Mouse (Mus musculus) left cerebral cortex, postnatal 14 days (tissue): Measurements from ENCODE around the gene Frrs1l. TPM values are rescaled to one million over a fixed set of nuclear protein-coding genes. Genes with fewer than 3 reads are reported as not detected.

ENCODE experiments used
- DNase-seq, 2 experiments: peaks; one replicate each; pipeline ENCODE4 v3.0.0; 2021 to 2022; ENCODE audit warnings: low spot score in 2 of 2, mixed read lengths in 1 of 2
- intact Hi-C: fragments of 180-260 bp; cut with DNase I; formaldehyde crosslinking; loops from one replicate; pipeline ENCODE4 v1.15.1; 2025
- total RNA-seq, 2 experiments: library from RNA; stranded (reverse); gene quantifications; 2 replicates each; pipeline ENCODE4 v1.2.3; 2021

Gene Frrs1l
- total RNA-seq, 2 experiments from 2014 or later: 153 to 170 TPM

DNA sequence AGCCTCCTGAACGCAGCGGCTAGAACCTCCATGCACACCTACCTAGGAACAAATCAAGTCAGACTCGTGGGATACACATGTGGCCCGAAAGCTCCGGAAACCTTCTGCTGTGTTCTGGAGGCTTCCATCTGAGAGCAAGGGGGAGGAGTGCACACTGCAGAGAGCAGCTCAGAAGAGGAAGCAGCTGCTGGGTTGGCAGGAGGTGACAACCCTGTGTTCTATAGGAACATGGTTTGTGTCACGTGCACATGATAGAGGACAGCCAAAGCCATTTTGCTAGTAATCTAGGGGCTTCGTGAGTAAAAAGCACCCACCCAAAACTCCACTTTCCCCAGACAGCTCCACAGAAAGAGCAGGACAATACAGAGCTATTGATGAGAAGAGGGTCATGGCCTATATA is 3.1 kb upstream of the Frrs1l start:
- DNase-seq: no peak
- intact Hi-C loops: no loop called here

DNA sequence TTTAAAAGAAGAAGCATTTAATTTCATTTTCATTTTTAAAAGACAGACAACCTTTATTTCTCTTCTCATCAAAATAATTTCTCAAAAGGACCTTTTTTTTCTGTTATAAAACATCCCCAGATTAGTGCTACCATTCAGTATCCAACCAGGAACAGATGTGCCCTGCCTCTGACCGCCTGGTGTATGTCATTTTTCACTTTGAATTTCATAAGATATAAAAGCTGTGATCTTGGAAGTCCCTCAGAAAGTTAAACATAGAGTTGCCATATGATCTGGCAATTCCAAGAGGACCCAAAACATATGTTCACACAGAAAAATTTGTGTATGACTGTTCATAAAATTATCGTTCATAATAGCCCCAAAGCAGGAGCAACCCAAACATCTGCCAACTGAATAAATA is 1.8 kb upstream of the Frrs1l start:
- DNase-seq: no peak
- intact Hi-C loops: no loop called here

DNA sequence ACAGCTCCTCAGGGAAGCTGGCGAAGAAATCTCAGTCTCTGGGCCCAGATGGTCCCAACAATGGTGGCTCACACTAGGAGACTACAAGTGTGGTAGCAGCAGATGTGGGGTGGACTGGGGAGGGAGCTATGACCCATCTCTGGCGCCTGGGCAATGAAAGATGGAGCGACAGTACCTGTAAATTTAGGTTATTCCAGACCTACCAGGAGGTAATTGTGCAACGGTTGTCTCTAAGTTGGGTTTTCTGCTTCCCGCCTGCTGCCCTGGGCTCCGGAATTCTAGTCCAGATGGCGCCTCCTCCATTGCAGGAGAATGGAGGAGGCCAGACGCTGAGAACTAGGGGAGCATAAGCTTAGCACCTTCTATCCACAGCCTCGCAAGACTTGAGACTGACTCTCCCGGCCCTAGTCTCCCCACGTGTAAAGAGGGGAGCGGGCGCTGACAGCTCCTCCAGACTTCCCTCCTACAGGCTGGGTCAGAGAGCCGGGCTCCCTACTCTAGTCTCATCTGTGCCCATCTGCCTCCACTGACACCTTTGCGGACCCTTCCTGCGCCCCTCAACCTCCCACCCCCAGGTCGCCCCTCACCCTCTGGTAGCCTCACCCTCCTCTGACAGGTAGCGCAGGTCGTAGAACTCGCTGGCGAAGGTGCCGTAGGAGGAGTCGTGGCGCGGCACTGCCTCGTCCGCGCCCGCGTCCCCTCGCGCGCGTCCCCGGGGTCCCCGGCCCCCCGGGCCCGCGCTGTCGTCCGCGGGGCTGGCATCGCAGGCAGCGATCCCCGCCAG is 568 bp downstream of the Frrs1l start:
- intact Hi-C loops: no loop called here
- DNase-seq: peak; percentile 47 to 55

DNA sequence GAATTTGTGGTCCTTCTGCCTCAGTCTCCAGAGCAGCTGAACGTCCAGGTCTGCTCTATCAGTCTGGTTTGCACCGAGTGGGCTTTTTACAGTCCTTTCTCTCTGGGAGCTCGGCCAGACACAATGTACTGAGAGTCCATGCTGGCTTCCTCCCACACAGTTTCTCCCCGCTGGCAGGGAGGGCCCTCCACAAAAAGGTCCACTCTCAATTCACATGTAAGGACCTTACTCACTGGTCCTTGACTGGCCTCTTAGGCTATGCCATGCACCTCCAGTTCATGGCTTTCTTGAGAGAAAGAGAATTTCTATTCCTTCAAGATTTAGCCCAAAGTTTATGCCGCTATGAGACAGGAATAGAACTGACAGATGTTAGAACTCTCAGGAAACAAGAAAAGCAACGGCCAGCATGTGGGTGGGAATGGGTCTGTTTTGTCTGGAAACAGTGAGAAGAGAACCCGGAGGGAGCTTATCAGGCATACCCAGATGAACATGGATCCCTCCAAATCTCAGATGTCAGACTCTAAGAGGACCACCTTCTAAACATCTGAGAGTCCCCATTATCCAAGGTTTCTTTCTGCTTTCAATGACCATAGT is 24.5 kb downstream of the Frrs1l start:
- DNase-seq: peak; percentile 46 to 60
- intact Hi-C loops: no loop called here

DNA sequence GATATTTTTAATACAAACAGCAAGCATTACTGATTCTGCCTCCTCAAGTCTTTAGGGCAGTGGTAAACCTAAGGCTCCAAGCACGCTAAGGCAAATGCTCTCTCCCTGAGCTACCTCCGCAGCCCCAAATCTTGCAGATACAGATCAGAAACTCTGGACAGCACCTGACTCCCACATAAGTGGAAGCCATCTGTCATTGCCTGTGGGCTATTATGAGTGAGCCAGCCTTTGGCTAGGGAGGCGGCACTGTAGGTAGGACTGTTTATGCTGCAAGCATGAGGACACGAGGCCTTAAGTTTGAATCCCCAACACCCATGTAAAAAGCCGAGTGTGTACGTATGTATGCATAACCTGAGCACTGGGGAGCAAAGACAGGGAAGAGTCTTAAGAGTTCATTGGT is 26.5 kb downstream of the Frrs1l start:
- peak in 1 of 2 experiments; percentile 33 for DNase-seq
- intact Hi-C loops: loop anchor here (5.0 kb wide), 1 partner anchor 96 kb away; the partner anchor contains the start of gene Ctnnal1

DNA sequence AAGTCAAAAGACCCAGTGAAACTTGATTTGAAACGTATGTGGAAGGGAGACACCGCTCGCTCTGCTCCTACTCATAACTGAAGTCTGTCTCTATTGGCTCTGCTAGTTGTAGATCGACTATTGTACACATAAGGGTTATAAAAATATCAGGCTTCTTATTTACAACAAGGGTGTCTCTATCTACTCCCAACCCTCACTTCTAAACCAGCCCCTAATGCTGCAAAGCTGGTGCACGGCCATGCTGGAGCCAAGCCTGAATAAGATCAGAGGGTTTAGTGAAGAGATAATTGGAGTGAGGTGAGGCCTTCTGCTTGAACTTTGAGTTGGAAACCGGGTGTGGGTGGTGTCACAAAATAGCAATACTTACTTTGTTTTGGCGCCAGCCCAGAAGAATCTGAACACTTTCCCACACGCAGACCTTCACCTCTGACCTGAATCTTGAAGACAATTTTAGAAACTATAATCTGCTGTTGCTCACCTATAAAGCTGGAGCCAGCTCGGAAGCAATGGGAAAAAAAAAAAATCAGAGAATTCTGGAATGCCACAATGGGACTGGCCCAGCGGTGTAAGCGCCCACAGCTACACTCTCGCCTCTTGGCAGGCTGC is 28.8 kb downstream of the Frrs1l start:
- intact Hi-C loops: loop anchor here (5.0 kb wide), 1 partner anchor 94 kb away; the partner anchor contains the start of gene Ctnnal1
- DNase-seq: no peak

DNA sequence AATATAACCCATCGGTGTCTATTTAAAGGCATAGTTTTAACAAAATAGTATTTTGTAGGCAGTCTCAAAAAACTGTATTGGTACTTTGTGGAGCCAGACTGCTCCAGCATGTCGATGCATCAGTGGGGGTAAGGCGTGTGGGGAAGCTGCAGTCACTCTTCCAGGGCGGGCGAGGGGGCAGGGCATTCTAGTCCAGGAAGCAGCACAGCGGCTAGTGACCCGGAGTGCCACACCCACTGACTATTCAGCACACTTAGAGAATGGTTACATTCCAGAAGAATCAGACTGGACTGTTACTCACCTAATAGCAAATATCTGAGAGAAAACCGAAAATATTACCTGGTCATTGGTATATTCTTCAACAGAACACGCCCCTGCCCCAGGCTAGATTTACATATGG is 32.7 kb downstream of the Frrs1l start:
- intact Hi-C loops: no loop called here
- no peak for DNase-seq

DNA sequence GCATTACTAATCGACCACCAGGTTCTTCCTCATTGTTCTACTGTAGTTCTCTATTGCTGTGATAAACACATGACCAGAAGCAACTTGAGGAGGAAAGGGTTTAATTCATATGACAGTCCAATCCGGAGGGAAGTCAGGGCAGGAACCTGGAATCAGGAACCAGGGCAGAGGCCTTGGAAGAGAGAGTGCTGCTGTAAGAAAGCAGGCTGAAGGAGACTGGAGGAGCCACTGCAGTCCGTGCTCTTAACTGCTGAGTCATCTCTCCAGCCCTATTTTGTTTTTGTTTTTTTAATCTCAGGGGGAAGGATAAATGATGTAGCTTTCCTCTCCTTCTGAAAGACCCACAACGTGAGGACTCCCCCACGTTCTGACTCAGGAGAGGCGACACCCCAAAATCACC is 37.0 kb downstream of the Frrs1l start:
- intact Hi-C loops: no loop called here
- no peak for DNase-seq

DNA sequence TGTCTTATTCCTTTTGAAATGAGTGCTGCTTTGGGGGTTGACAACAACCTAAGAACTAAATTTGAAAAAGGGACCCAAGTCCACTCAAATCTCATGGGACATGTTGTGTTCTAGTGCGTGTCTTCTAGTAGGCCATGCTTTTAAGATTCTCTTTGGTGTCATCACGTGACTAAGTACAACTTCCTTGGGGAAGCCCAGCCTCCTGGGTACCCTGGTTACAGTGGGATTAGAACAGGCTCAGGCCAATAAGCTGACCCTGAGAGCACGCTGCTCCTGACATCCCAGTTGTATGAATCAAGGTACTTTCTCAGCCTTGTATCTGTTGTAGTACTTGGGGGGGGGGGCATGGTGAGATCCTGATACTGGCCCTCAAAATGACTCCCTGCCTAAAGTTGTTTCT is 38.5 kb downstream of the Frrs1l start:
- intact Hi-C loops: no loop called here

DNA sequence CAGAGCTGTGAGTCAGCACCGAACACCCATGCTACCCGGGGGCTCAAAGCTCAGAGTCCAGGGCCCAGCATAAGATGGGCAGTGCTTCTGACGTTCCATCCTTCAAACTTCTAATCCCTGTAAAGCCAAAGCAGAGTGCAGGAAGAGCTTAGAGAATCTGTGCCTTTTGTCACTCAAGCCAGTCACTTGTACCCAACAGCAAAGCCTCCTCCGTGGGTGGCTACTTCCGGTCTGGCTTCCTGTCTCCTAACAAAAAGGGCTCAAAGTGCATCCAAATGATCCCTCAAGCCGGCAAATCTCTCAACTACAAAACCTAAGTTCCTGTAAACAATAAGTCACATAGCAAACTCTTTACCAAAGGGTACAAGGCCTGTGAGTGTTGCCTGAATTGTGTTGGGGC is 40.7 kb downstream of the Frrs1l start:
- intact Hi-C loops: loop anchor here (10.0 kb wide), 1 partner anchor 195 kb away; the partner anchor contains the start of gene Epb41l4b
- no peak for DNase-seq

More for the DNA sequence above, 38.5 kb downstream of the Frrs1l start:
- DNase-seq: no peak

DNA sequence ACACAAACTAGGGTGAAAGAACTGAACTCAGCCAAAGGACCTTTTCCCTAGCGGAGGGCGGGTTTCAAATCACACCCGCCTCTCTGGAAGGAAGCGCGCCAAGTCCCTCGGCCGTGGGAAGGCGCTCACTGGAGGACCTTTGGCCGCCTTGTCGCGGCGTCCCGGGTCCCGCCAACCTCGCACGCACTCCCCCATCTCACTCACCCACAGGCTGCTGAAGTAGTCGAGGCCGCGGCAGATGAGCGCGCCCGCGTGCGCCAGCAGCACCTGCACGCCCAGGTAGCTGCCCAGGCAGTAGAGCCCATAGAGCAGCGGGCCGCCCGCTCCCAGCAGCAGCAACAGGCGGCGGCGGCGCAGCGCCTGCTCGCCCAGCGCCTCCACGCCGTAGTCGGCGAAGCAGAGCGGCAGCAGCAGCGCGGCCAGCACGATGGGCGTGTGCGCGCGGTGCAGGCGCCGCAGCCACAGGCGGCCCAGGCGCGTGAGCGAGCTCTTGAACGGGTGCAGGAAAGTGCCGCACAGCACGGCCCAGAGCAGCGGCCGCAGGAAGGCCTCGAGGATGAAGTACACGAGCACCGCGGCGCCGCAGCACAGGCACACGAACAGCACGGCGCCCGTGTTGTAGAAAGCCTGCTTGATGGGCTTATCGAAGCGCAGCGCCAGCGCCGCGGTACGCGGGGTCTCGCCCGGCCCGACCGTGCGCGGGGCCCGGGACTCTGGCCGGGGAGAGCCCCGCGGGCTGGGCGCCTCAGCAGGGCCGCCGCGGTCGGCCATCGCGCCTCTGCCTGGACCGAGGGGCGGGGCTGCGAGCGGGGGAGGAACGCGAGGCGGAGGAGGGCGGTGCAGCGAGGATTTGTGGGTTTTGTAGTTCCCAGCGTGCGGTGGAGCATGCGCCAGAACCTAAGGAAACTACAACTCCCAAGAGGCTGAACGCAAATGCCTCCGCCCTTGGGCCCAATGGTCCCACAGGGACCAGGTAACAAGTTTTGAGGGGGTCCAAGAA is 43.2 kb downstream of the Frrs1l start, which contains the start of gene Tmem245:
Gene Tmem245, minus strand, starts transcription at position 797 of the 1,000 bp plus-strand sequence.
- DNase-seq: peak; percentile 93 to 94
- intact Hi-C loops: loop anchor here (10.0 kb wide), 1 partner anchor 198 kb away; the partner anchor contains the start of gene Epb41l4b

DNA sequence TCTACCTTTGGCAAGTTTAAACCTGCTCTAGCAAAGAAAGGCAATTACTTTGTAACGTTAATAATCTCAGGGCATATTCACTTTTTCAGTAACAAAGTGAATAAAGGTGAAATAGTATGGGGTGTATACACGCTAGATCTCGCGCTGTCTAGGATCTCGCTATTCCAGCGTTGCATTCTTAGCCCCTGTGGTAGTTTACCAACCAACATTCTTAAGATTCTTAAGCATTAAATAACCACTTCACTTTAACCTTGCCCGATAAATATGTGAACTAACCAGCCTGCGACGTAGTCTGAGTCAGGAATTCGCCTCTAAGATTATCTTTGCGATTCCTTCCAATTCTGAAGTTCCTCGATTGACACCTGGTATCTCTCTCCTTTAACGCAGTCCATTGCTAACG is 44.0 kb downstream of the Frrs1l start:
- intact Hi-C loops: loop anchor here (10.0 kb wide), 1 partner anchor 199 kb away; the partner anchor contains the start of gene Epb41l4b
- no peak for DNase-seq

DNA sequence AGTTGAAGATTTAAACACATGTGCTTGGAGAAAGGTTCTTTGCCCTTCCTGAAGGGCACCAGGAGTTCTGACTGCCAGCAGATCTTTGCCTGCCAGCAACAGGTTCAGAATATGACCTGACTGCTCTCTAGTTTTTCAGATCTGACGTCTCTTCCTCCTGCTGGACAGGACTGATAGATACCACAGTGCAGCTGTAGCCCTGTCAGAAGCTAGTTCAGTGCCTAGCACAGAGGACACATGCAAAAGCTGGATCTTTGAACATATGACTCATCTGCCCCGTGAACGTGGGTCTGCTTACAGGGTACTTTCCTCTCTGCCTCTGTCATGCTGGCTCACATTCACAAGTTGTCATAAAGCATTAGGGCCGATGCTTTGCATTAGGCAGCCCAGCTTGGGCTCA is 45.9 kb downstream of the Frrs1l start:
- no peak for DNase-seq
- intact Hi-C loops: loop anchor here (10.0 kb wide), 1 partner anchor 201 kb away; the partner anchor contains the start of gene Epb41l4b

DNA sequence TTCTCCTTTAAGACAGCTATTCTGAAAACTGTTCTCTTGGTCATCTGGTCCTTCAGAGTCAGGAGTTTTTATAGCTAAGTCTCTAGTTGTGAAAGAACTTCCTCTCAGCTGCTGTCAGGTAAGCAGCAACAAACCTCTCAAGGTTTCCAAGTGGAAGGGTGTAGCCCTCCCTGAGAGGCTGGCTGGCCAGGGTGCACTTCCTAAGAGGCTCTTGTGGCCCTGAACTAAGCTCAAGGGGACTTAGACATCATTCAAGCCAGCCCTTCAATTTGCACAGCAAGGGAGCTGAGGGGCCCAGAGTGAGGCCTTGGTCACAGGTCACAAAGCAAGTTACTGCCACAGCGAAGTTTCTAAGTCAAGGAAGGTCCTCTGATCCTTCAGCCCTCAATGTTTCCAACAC is 46.9 kb downstream of the Frrs1l start:
- intact Hi-C loops: loop anchor here (10.0 kb wide), 1 partner anchor 202 kb away; the partner anchor contains the start of gene Epb41l4b
- DNase-seq: no peak

DNA sequence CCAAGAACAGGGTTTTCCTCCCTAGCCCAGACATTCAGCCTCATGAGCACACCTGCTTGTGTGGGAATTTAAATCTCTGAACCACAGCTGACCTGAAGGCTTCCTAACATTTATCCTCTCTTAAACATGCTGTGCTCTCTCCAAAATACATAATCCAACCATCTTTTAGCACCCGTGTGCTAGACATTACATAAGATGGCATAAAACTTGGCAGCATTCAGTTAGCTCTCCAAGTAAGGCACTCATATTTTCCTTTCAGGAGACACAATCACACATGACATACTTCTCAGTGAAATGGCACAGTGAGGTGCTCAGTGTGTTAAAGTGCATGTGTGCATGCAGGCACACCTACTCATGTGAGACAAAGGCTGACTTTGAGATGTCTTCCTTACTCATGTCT is 47.6 kb downstream of the Frrs1l start:
- peak in 1 of 2 experiments; percentile 53 for DNase-seq
- intact Hi-C loops: loop anchor here (10.0 kb wide), 1 partner anchor 202 kb away; the partner anchor contains the start of gene Epb41l4b

DNA sequence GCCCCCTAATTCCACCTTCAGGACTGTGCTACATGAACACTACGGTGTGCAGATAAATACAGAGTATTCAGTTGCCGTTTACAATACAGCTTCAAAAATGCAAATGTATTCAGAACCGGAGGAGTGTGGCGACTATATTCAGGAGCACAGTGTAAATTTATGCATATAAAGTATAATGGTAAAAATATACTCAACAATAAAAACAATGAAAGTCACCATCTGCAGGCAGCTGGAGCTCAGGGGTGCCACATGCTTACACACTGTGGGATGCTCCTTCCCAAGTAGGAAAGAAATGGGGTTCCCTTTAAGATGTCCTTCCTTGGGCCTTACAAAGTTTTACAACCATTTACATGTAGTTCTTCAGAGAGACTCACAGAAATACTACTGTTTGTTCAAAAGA is 48.7 kb downstream of the Frrs1l start:
- DNase-seq: no peak
- intact Hi-C loops: loop anchor here (10.0 kb wide), 1 partner anchor 203 kb away; the partner anchor contains the start of gene Epb41l4b

DNA sequence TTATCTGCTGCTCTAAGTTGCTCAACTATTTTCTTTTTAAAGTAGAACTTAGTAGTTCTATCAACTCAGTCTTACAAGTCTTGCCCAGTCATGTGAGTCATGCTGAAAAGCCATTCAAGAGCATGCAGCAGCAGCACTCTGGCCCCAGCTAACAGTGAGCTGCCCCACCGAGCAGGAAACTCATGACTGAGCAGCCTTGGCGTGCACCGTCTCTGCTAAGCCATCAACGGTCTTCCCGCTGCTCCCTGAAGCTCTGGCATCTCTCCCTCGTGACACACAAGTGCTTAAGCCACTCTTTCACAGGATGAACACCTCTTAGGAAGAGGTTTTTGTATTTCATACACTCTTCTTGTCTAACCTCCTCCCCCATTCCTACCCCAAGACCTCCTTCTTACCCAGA is 53.1 kb downstream of the Frrs1l start:
- intact Hi-C loops: no loop called here

DNA sequence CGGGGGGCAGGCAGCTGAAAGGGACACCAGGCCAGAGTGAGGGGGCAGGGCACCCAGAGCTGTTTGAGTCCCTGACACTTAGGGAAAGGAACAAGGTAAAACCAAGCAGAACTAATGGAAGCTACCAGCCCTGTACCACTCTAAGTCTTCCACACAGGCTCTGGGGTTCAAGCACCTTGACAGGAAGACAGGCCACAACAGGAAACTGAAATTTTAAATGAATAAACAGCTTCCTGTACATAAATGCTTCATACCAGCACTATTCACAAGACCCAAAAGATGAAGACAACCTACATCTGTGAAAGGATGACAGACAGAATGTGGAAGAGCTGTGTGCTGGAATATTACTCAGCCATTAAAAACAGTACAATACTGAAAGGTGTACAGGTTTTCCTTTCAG is 54.9 kb downstream of the Frrs1l start:
- DNase-seq: no peak
- intact Hi-C loops: no loop called here

More for the DNA sequence above, 53.1 kb downstream of the Frrs1l start:
- DNase-seq: no peak

DNA sequence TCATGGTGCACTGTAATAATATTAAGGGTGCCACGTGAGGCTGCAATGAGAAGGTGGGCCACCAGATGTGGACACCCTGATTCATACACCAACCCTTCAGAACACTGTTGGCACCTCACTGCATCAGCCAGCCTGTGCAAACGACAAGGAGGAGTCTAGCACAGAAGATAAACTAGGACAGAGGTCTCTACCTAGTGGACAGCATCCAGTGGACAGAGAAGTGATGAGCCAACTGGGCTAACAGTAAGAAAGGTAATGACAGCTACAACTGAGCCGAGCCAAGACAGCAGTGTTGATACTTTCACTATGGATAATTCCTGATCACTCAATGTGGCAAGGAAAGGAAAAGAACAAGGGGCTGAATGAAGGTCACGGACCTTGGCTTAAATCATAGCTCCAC is 57.0 kb downstream of the Frrs1l start:
- intact Hi-C loops: no loop called here
- DNase-seq: no peak
